Mouse (Mus musculus): ENCODE results near the gene Usp37. TPM values are rescaled to one million over a fixed set of nuclear protein-coding genes. Genes with fewer than 3 reads are reported as not detected.

The Usp37 gene
- polyA plus RNA-seq, 1 experiment from 2014 or later = 54.2 TPM

- WGBS = under 1% methylated on average over 26 of the region's 26 CpGs
- peak overlapping the region; percentile 75 for H3K9ac ChIP-seq (ENCODE audit: low read length)
- ATAC-seq (replicated peaks; ENCODE audit: low FRiP score) (peak; percentile 83), DNase-seq (ENCODE audit: low spot score) (peak; percentile 96)
- H3K4me1 ChIP-seq (replicated peaks; ENCODE audit: control insufficient read depth, insufficient read depth, low read length) = peaks cover 8% of the 10 kb centered on the region; the same call in 1 of the 2 replicates
- no peaks in the 10 kb centered on the region for H3K9me3 ChIP-seq (ENCODE audit: control insufficient read depth, low read length)
- H3K36me3 ChIP-seq (ENCODE audit: control insufficient read depth, insufficient read depth, low read length) = no peaks in the 10 kb centered on the region
- H3K27me3 ChIP-seq (ENCODE audit: control insufficient read depth, insufficient read depth, low read length) = peaks cover 2% of the 10 kb centered on the region; the same call in 1 of the 2 replicates
- H3K4me3 ChIP-seq (ENCODE audit: low read depth, low read length) = peak overlapping the region; percentile 63
- H3K27ac ChIP-seq (ENCODE audit: low read depth, low read length) = peak overlapping the region; percentile 89
- H3K4me2 ChIP-seq (ENCODE audit: low read depth, low read length, severe bottlenecking) = peak overlapping the region; percentile 68
These were observed 157.2 kb downstream of the Usp37 start for GRCm38 (mm10) chr1:74386714-74387385.

- Histone ChIP-seq H3K9ac (ENCODE audit: low read length) (peak overlapping the region; percentile 75), H3K4me2 (ENCODE audit: low read depth, low read length, severe bottlenecking) (peak overlapping the region; percentile 68), H3K27ac (ENCODE audit: low read depth, low read length) (peak overlapping the region; percentile 89), H3K27me3 (ENCODE audit: control insufficient read depth, insufficient read depth, low read length) (peaks cover 2% of the 10 kb centered on the region; the same call in 1 of the 2 replicates), H3K9me3 (ENCODE audit: control insufficient read depth, low read length) (no peaks in the 10 kb centered on the region), H3K36me3 (ENCODE audit: control insufficient read depth, insufficient read depth, low read length) (no peaks in the 10 kb centered on the region), H3K4me3 (ENCODE audit: low read depth, low read length) (peak overlapping the region; percentile 63), H3K4me1 (replicated peaks; ENCODE audit: control insufficient read depth, insufficient read depth, low read length) (peaks cover 8% of the 10 kb centered on the region; the same call in 1 of the 2 replicates)
- ATAC-seq (replicated peaks; ENCODE audit: low FRiP score) (no peak), DNase-seq (ENCODE audit: low spot score) (no peak)
- 66% methylated on average over 7 of the region's 10 CpGs for WGBS
These were observed 157.7 kb downstream of the Usp37 start for GRCm38 (mm10) chr1:74386363-74386713.

GRCm38 (mm10) chr1:74385531-74385930 lies 158.6 kb downstream of the Usp37 start:
- Histone ChIP-seq H3K4me2 (ENCODE audit: low read depth, low read length, severe bottlenecking) (no peak overlapping the region), H3K36me3 (ENCODE audit: control insufficient read depth, insufficient read depth, low read length) (no peaks in the 10 kb centered on the region), H3K4me3 (ENCODE audit: low read depth, low read length) (no peak overlapping the region), H3K27ac (ENCODE audit: low read depth, low read length) (no peak overlapping the region), H3K9ac (ENCODE audit: low read length) (no peak overlapping the region), H3K4me1 (replicated peaks; ENCODE audit: control insufficient read depth, insufficient read depth, low read length) (peaks cover 8% of the 10 kb centered on the region; the same call in 1 of the 2 replicates), H3K27me3 (ENCODE audit: control insufficient read depth, insufficient read depth, low read length) (peaks cover 2% of the 10 kb centered on the region; the same call in 1 of the 2 replicates), H3K9me3 (ENCODE audit: control insufficient read depth, low read length) (no peaks in the 10 kb centered on the region)
- DNase-seq (ENCODE audit: low spot score) (no peak), ATAC-seq (replicated peaks; ENCODE audit: low FRiP score) (no peak)
- 88% methylated on average over 8 of the region's 8 CpGs for WGBS

MicroRNAs encoded within 50 kb of the gene (microRNA counts, 519-probe panel; counts per million panel counts)
- 4,294 counts per million, percentile 34 among the panel's probes with 10 or more counts for microRNA mmu-miR-26b

Small RNA genes lying within 50 kb of the gene (microRNA-seq; reads per million reads assigned to microRNA genes)
- gene Gm25035 (ENCODE audit: insufficient number of aligned reads) (not detected), gene Mir26b (ENCODE audit: insufficient number of aligned reads) (17,714 reads per million, percentile 97 among the genes with 10 or more reads in this experiment)

Other genes starting within 250 kb of the Usp37 start
- 6.9 and 8.2 TPM in 2 replicates for gene Tmbim1, start 238.7 kb downstream of the Usp37 start, polyA plus RNA-seq (2014; fragmentation: Nextera tagmentation; extraction: Ambion mirVana)
- 0.52 TPM in 1 of 2 replicates, not detected in the other for gene Catip, start 182.2 kb downstream of the Usp37 start, polyA plus RNA-seq (2014; fragmentation: Nextera tagmentation; extraction: Ambion mirVana)
- gene Slc11a1, start 169.1 kb downstream of the Usp37 start, polyA plus RNA-seq (2014; fragmentation: Nextera tagmentation; extraction: Ambion mirVana) = 1.0 and 1.9 TPM in 2 replicates
- gene Ctdsp1, start 152.8 kb downstream of the Usp37 start, polyA plus RNA-seq (2014; fragmentation: Nextera tagmentation; extraction: Ambion mirVana) = 45.7 and 46.9 TPM in 2 replicates
- 0.13 and 0.21 TPM in 2 replicates for gene Vil1, start 134.9 kb downstream of the Usp37 start, polyA plus RNA-seq (2014; fragmentation: Nextera tagmentation; extraction: Ambion mirVana)
- 98.2 and 99.2 TPM in 2 replicates for gene Cnot9, start 38.2 kb downstream of the Usp37 start, polyA plus RNA-seq (2014; fragmentation: Nextera tagmentation; extraction: Ambion mirVana)
- gene Plcd4, start 1.4 kb downstream of the Usp37 start, polyA plus RNA-seq (2014; fragmentation: Nextera tagmentation; extraction: Ambion mirVana) = 0.41 and 0.75 TPM in 2 replicates
- 13.0 and 13.1 TPM in 2 replicates for gene Zfp142, start 44.0 kb upstream of the Usp37 start, polyA plus RNA-seq (2014; fragmentation: Nextera tagmentation; extraction: Ambion mirVana)
- gene Bcs1l, start 44.0 kb upstream of the Usp37 start, polyA plus RNA-seq (2014; fragmentation: Nextera tagmentation; extraction: Ambion mirVana) = 16.0 and 21.1 TPM in 2 replicates
- 6.3 and 8.7 TPM in 2 replicates for gene Rnf25, start 57.1 kb upstream of the Usp37 start, polyA plus RNA-seq (2014; fragmentation: Nextera tagmentation; extraction: Ambion mirVana)
- 18.0 and 19.5 TPM in 2 replicates for gene Stk36, start 57.2 kb upstream of the Usp37 start, polyA plus RNA-seq (2014; fragmentation: Nextera tagmentation; extraction: Ambion mirVana)
- 54.8 and 68.5 TPM in 2 replicates for gene Ttll4, start 117.5 kb upstream of the Usp37 start, polyA plus RNA-seq (2014; fragmentation: Nextera tagmentation; extraction: Ambion mirVana)
- 5.8 and 6.7 TPM in 2 replicates for gene Cyp27a1, start 169.3 kb upstream of the Usp37 start, polyA plus RNA-seq (2014; fragmentation: Nextera tagmentation; extraction: Ambion mirVana)
- gene Prkag3, start 204.9 kb upstream of the Usp37 start, polyA plus RNA-seq (2014; fragmentation: Nextera tagmentation; extraction: Ambion mirVana) = 0.39 TPM in 1 of 2 replicates, not detected in the other
- gene Wnt6, start 227.6 kb upstream of the Usp37 start, polyA plus RNA-seq (2014; fragmentation: Nextera tagmentation; extraction: Ambion mirVana) = 7.0 and 8.5 TPM in 2 replicates
- 1.5 and 2.4 TPM in 2 replicates for gene Wnt10a, start 247.2 kb upstream of the Usp37 start, polyA plus RNA-seq (2014; fragmentation: Nextera tagmentation; extraction: Ambion mirVana)